ENCODE assay signal across 14 mouse cellular contexts in genomic region chr1:155560678-155561077, GRCm38 (mm10).
"Had no signal": no experiment of that assay in that cellular context is flagged by ENCODE, and none has a peak within 500 bp of the region (broad histone marks: within the 10 kb centered on the region; RNA-seq: fewer than 3 reads in every experiment).

No protein-coding gene starts in this region.

- H3K9me3 ChIP-seq: kidney, embryonic 15.5 days; limb, embryonic 10.5 days had no signal

- H3K9ac ChIP-seq: kidney, embryonic 15.5 days had no signal

- H3K27me3 ChIP-seq: kidney, embryonic 15.5 days had no signal

- DNase-seq: kidney, adult 2 months; kidney, postnatal 14 days; lung, adult 2 months; lung, postnatal 36 days; right cerebral cortex, postnatal 4 days; spleen, adult 18-20 months; thymus, adult 18-20 months; thymus, postnatal 14 days had no signal

- H3K4me3 ChIP-seq: kidney, embryonic 15.5 days; left cerebral cortex, adult 2 months; limb, embryonic 10.5 days had no signal

- ATAC-seq: intestine, embryonic 16.5 days; lung, postnatal 0 days; midbrain, embryonic 16.5 days had no signal

- H3K27ac ChIP-seq: kidney, embryonic 15.5 days; left cerebral cortex, adult 2 months; limb, embryonic 10.5 days had no signal
